Mouse (Mus musculus) thymus, adult 2 months (tissue): Measurements from ENCODE around the gene Cbx6. TPM values are rescaled to one million over a fixed set of nuclear protein-coding genes. Genes with fewer than 3 reads are reported as not detected.
"Not testable (repeated sequence)": the region's sequence is repeated elsewhere in the genome, so short reads cannot be mapped to it uniquely, and the experiment has no call there.

Source experiments
- DNase-seq: peaks from one replicate; pipeline ENCODE4 v3.0.0; 2021
- H3K27ac ChIP-seq: fragments of 200-500 bp; 2 replicates; pipeline ENCODE4 v1.5.1; 2012; ENCODE audit warnings: low read length, control low read depth; ENCODE audit not compliant: control insufficient read depth, insufficient read depth
- H3K27me3 ChIP-seq: fragments of 200-500 bp; 2 replicates; pipeline ENCODE4 v1.6.1; 2012; ENCODE audit warnings: mild to moderate bottlenecking, low read length, moderate library complexity, mixed read lengths; ENCODE audit not compliant: control insufficient read depth, insufficient read depth
- H3K36me3 ChIP-seq: fragments of 200-500 bp; 2 replicates; pipeline ENCODE4 v1.6.1; 2012; ENCODE audit warnings: mild to moderate bottlenecking, low read length, moderate library complexity; ENCODE audit not compliant: control insufficient read depth, insufficient read depth
- H3K4me1 ChIP-seq: fragments of 200-500 bp; replicated peaks from 2 replicates; pipeline ENCODE4 v1.6.1; 2012; ENCODE audit warnings: low read length; ENCODE audit not compliant: control insufficient read depth, insufficient read depth
- H3K4me3 ChIP-seq: fragments of 200-500 bp; 2 replicates; pipeline ENCODE4 v1.5.1; 2012; ENCODE audit warnings: mild to moderate bottlenecking, low read length, control low read depth, moderate library complexity; ENCODE audit not compliant: control insufficient read depth, insufficient read depth
- CTCF ChIP-seq: fragments of 200-500 bp; IDR thresholded peaks from 2 replicates; pipeline ENCODE4 v1.5.1; 2012; ENCODE audit warnings: mild to moderate bottlenecking, control low read depth, low read length, moderate library complexity, borderline replicate concordance; ENCODE audit not compliant: control insufficient read depth, poor library complexity, insufficient read depth; ENCODE audit errors: extremely low read depth
- POLR2A ChIP-seq: fragments of 200-500 bp; IDR thresholded peaks from 2 replicates; pipeline ENCODE4 v1.6.1; 2012; ENCODE audit warnings: mild to moderate bottlenecking, low read length, control low read depth, moderate library complexity; ENCODE audit not compliant: control insufficient read depth, poor library complexity, insufficient read depth; ENCODE audit errors: extremely low read depth
- WGBS: fragments of 180-500 bp; shearing (Covaris S2); methylation state at CpG from one replicate; pipeline ENCODE4 v1.1.7; 2018; 5-methylcytosine and 5-hydroxymethylcytosine counted together
- polyA plus RNA-seq: library from polyadenylated mRNA; depleted of rRNA; stranded (reverse); fragments of >200 nt; gene quantifications from 2 replicates; pipeline ENCODE4 v1.2.3, GENCODE M21; 2012

Cbx6 gene
- polyA plus RNA-seq, 1 experiment, result 136 TPM

GRCm38 (mm10) chr15:79826221-79826935 is 8.1 kb downstream of the Cbx6 start:
- 96% methylated on average over 9 of the region's 9 CpGs for WGBS
- DNase-seq, result no peak
- Histone ChIP-seq H3K36me3 (peaks cover 31% of the 10 kb centered on the region), H3K4me3 (no peak overlapping the region), H3K27me3 (no peaks in the 10 kb centered on the region), H3K4me1 (0 out of 2 replicates have a peak, but pooled peaks cover 2% of the 10 kb centered on the region), H3K27ac (no peak overlapping the region)
- no peak for TF ChIP-seq CTCF
- TF ChIP-seq POLR2A, result no peak

GRCm38 (mm10) chr15:79825146-79825825 is 9.2 kb downstream of the Cbx6 start:
- 85% methylated on average over 14 of the region's 14 CpGs for WGBS
- Histone ChIP-seq H3K36me3 (peaks cover 31% of the 10 kb centered on the region), H3K4me1 (0 out of 2 replicates have a peak, but pooled peaks cover 2% of the 10 kb centered on the region), H3K27ac (no peak overlapping the region), H3K27me3 (no peaks in the 10 kb centered on the region), H3K4me3 (no peak overlapping the region)
- DNase-seq, result no peak
- peak; percentile 59; the same call in 1 of the 2 replicates for TF ChIP-seq CTCF
- no peak for TF ChIP-seq POLR2A

GRCm38 (mm10) chr15:79823588-79824280 is 10.8 kb downstream of the Cbx6 start:
- no peak for DNase-seq
- Histone ChIP-seq H3K27ac (no peak overlapping the region), H3K27me3 (no peaks in the 10 kb centered on the region), H3K4me1 (0 out of 2 replicates have a peak, but pooled peaks cover 2% of the 10 kb centered on the region), H3K4me3 (no peak overlapping the region), H3K36me3 (peaks cover 29% of the 10 kb centered on the region)
- 89% methylated on average over 19 of the region's 19 CpGs for WGBS
- TF ChIP-seq CTCF (no peak), POLR2A (no peak)

- WGBS, result 90% methylated on average over 13 of the region's 13 CpGs
- no peak overlapping the region for H3K27ac ChIP-seq
- H3K27me3 ChIP-seq, result no peaks in the 10 kb centered on the region
- no peak for TF ChIP-seq POLR2A
- TF ChIP-seq CTCF, result no peak
- peaks cover 17% of the 10 kb centered on the region for H3K36me3 ChIP-seq
- H3K4me3 ChIP-seq, result no peak overlapping the region
- no peak for DNase-seq
- H3K4me1 ChIP-seq, result 0 out of 2 replicates have a peak, but pooled peaks cover 2% of the 10 kb centered on the region
These were observed 12.0 kb downstream of the Cbx6 start for GRCm38 (mm10) chr15:79822265-79823199.

- no peak for DNase-seq
- H3K4me1 ChIP-seq, result no peaks in the 10 kb centered on the region
- H3K27me3 ChIP-seq, result no peaks in the 10 kb centered on the region; the same call in 1 of the 2 replicates
- TF ChIP-seq POLR2A (no peak), CTCF (no peak)
- no peak overlapping the region for H3K4me3 ChIP-seq
- H3K27ac ChIP-seq, result no peak overlapping the region
- WGBS, result 88% methylated on average over 4 of the region's 4 CpGs
- H3K36me3 ChIP-seq, result peaks cover 3% of the 10 kb centered on the region; the same call in 1 of the 2 replicates
These were observed 16.2 kb downstream of the Cbx6 start for GRCm38 (mm10) chr15:79818325-79818724.

- Histone ChIP-seq H3K27ac (no peak overlapping the region), H3K27me3 (no peaks in the 10 kb centered on the region; the same call in 1 of the 2 replicates)
- 50% methylated on average over 8 of the region's 8 CpGs for WGBS
These were observed 20.7 kb downstream of the Cbx6 start for GRCm38 (mm10) chr15:79813666-79814258.

GRCm38 (mm10) chr15:79812840-79813239 is 21.6 kb downstream of the Cbx6 start:
- H3K4me3 ChIP-seq, H3K4me1 ChIP-seq, DNase-seq, H3K36me3 ChIP-seq, H3K27ac ChIP-seq, H3K27me3 ChIP-seq: not testable (repeated sequence)
- WGBS, result 69% methylated on average over 2 of the region's 2 CpGs

More at GRCm38 (mm10) chr15:79813666-79814258, 20.7 kb downstream of the Cbx6 start:
- no peak for TF ChIP-seq CTCF
- no peak for TF ChIP-seq POLR2A
- no peak overlapping the region for H3K4me3 ChIP-seq
- no peaks in the 10 kb centered on the region for H3K36me3 ChIP-seq
- no peak for DNase-seq
- no peaks in the 10 kb centered on the region for H3K4me1 ChIP-seq
